ENCODE assay signal across 8 mouse cellular contexts in genomic region chr11:23665798-23666501, GRCm38 (mm10). TPM values are rescaled to one million over a fixed set of nuclear protein-coding genes. Genes with fewer than 3 reads are reported as not detected.
DNase-seq lines count a peak whose midpoint lies in the region; ATAC-seq lines count a peak whose summit lies in the region.

Pex13 (minus strand) TSS chr11:23665959.

- H3K36me3 ChIP-seq in hindbrain, embryonic 12.5 days, result 0 out of 2 replicates have a peak, but pooled peaks cover 3% of the 10 kb centered on the region

- no peaks in the 10 kb centered on the region for H3K9me3 ChIP-seq in hindbrain, embryonic 12.5 days (replicated peaks)

- H3K9ac ChIP-seq in hindbrain, embryonic 12.5 days, result peak within 1 kb of the TSS; percentile 84

- peak within 1 kb of the TSS; percentile 72 for H3K4me3 ChIP-seq in hindbrain, embryonic 12.5 days

- H3K4me2 ChIP-seq in hindbrain, embryonic 12.5 days (replicated peaks), result peak within 1 kb of the TSS; percentile 64

- ATAC-seq in hindbrain, embryonic 12.5 days (ENCODE audit: low FRiP score), result peak; percentile 99

- H3K27ac ChIP-seq in hindbrain, embryonic 12.5 days, result peak within 1 kb of the TSS; percentile 93

- WGBS in hindbrain, embryonic 12.5 days, result under 1% methylated on average over 49 of the region's 49 CpGs

- peaks cover 11% of the 10 kb centered on the region for H3K4me1 ChIP-seq in hindbrain, embryonic 12.5 days

- peak; percentile 95 for DNase-seq in Muller cell, postnatal 12 days (ENCODE audit: inconsistent ontology term)
- DNase-seq in cerebellum, adult 9-11 months, result peak; percentile 92
- DNase-seq in frontal cortex, postnatal 10 days (ENCODE audit: low spot score in 2 of 2), result peak; percentile 89 to 93
- DNase-seq in layer of hippocampus, postnatal 14 days (ENCODE audit: low spot score in 2 of 2), result peak; percentile 92 to 94
- peak; percentile 93 for DNase-seq in lung, postnatal 14 days
- DNase-seq in retina, adult 2 months (ENCODE audit: low read depth, low spot score), result peak; percentile 71
- peak; percentile 90 to 93 for DNase-seq in thymus, postnatal 36 days

- H3K27me3 ChIP-seq in hindbrain, embryonic 12.5 days, result no peaks in the 10 kb centered on the region

RNA-seq across cellular contexts. Expression of gene Pex13, which starts in this region (rescaled TPM):
- polyA plus RNA-seq in hindbrain, embryonic 12.5 days (2016; fragmentation: Nextera tagmentation; extraction: Ambion mirVana), result 48.2 and 51.0 TPM in 2 replicates
- 10 to 100 TPM; 20.5 to 24.5 TPM for total RNA-seq in layer of hippocampus, postnatal 14 days (2021)

Comparison
In these comparisons a context has a peak if more than half of its experiments do, and no peak if none do; other contexts are left out.
1. Peak in every context shown above with its lines: DNase-seq, ATAC-seq, H3K4me3 ChIP-seq and H3K27ac ChIP-seq.